In genomic region chr7:80296462-80296861, GRCm38 (mm10) we compare ENCODE assay signal across 11 mouse cellular contexts. TPM values are rescaled to one million over a fixed set of nuclear protein-coding genes. Genes with fewer than 3 reads are reported as not detected.
DNase-seq lines count a peak whose midpoint lies in the region; ATAC-seq and TF ChIP-seq lines count a peak whose summit lies in the region.
"Had no signal": no experiment of that assay in that cellular context is flagged by ENCODE, and none has a peak within 500 bp of the region (broad histone marks: within the 10 kb centered on the region; RNA-seq: fewer than 3 reads in every experiment).

No protein-coding gene starts in this region.

- H3K4me2 ChIP-seq in forebrain, embryonic 14.5 days (ENCODE audit: low read length) = no peak overlapping the region
- peak overlapping the region; percentile 71; the same call in 1 of the 2 replicates for H3K4me2 ChIP-seq in kidney, embryonic 16.5 days (replicated peaks; ENCODE audit: low read depth, low read length)
- peak overlapping the region; percentile 72 for H3K4me2 ChIP-seq in embryonic facial prominence, embryonic 13.5 days
- peak overlapping the region; percentile 90 for H3K4me2 ChIP-seq in liver, embryonic 14.5 days (ENCODE audit: low read depth)

- H3K9me3 ChIP-seq in forebrain, embryonic 10.5 days = no peaks in the 10 kb centered on the region
- no peaks in the 10 kb centered on the region for H3K9me3 ChIP-seq in forebrain, embryonic 14.5 days (replicated peaks; ENCODE audit: control insufficient read depth, low read length)
- no peaks in the 10 kb centered on the region for H3K9me3 ChIP-seq in kidney, embryonic 16.5 days (ENCODE audit: low read length)
- H3K9me3 ChIP-seq in embryonic facial prominence, embryonic 13.5 days = no peaks in the 10 kb centered on the region
- H3K9me3 ChIP-seq in liver, embryonic 14.5 days (ENCODE audit: control insufficient read depth, low read length) = no peaks in the 10 kb centered on the region

- H3K27me3 ChIP-seq in forebrain, embryonic 10.5 days (ENCODE audit: poor library complexity, severe bottlenecking) = no peaks in the 10 kb centered on the region
- no peaks in the 10 kb centered on the region for H3K27me3 ChIP-seq in forebrain, embryonic 14.5 days (replicated peaks; ENCODE audit: control insufficient read depth, insufficient read depth, low read length)
- no peaks in the 10 kb centered on the region for H3K27me3 ChIP-seq in kidney, embryonic 16.5 days (ENCODE audit: insufficient read depth, low read length)
- no peaks in the 10 kb centered on the region for H3K27me3 ChIP-seq in embryonic facial prominence, embryonic 13.5 days
- H3K27me3 ChIP-seq in liver, embryonic 14.5 days (ENCODE audit: control insufficient read depth, insufficient read depth, low read length) = no peaks in the 10 kb centered on the region

- no peak overlapping the region for H3K9ac ChIP-seq in forebrain, embryonic 14.5 days (ENCODE audit: low read length)
- H3K9ac ChIP-seq in kidney, embryonic 16.5 days (replicated peaks; ENCODE audit: low read length) = peak overlapping the region; percentile 16; the same call in 1 of the 2 replicates
- H3K9ac ChIP-seq in embryonic facial prominence, embryonic 13.5 days = 0 out of 2 replicates have a peak overlapping the region, but pooled peaks have one; percentile 11
- no peak overlapping the region; the same call in 1 of the 2 replicates for H3K9ac ChIP-seq in liver, embryonic 14.5 days (replicated peaks)

- peak overlapping the region; percentile 90 for H3K4me3 ChIP-seq in forebrain, embryonic 10.5 days
- H3K4me3 ChIP-seq in forebrain, embryonic 14.5 days (ENCODE audit: low read depth, low read length) = no peak overlapping the region
- no peak overlapping the region; the same call in 1 of the 2 replicates for H3K4me3 ChIP-seq in kidney, embryonic 16.5 days (ENCODE audit: low read length)
- no peak overlapping the region for H3K4me3 ChIP-seq in embryonic facial prominence, embryonic 13.5 days
- peak overlapping the region; percentile 39 to 98; a peak in 3 of 4 replicates for H3K4me3 ChIP-seq in liver, embryonic 14.5 days (ENCODE audit: insufficient read depth in 1 of 2, low read depth in 2 of 2, low read length in 2 of 2)

- WGBS in forebrain, embryonic 10.5 days = 95% methylated on average over 6 of the region's 6 CpGs
- 87% methylated on average over 6 of the region's 6 CpGs for WGBS in forebrain, embryonic 14.5 days
- WGBS in kidney, embryonic 16.5 days = 88% methylated on average over 6 of the region's 6 CpGs
- WGBS in embryonic facial prominence, embryonic 13.5 days = 91% methylated on average over 6 of the region's 6 CpGs
- 84% methylated on average over 6 of the region's 6 CpGs for WGBS in liver, embryonic 14.5 days (ENCODE audit: insufficient replicate concordance)

- TF ChIP-seq CTCF in liver, embryonic 14.5 days (IDR thresholded peaks at IDR 0.05; ENCODE audit: low read depth) = no peak

- peaks cover 59% of the 10 kb centered on the region for H3K36me3 ChIP-seq in forebrain, embryonic 10.5 days (replicated peaks)
- peaks cover 14% of the 10 kb centered on the region for H3K36me3 ChIP-seq in forebrain, embryonic 14.5 days (ENCODE audit: control insufficient read depth, insufficient read depth, low read length)
- H3K36me3 ChIP-seq in kidney, embryonic 16.5 days (ENCODE audit: insufficient read depth, low read length) = peaks cover 21% of the 10 kb centered on the region
- H3K36me3 ChIP-seq in embryonic facial prominence, embryonic 13.5 days = peaks cover 23% of the 10 kb centered on the region
- H3K36me3 ChIP-seq in liver, embryonic 14.5 days (replicated peaks; ENCODE audit: control insufficient read depth, insufficient read depth, low read depth) = peaks cover 47% of the 10 kb centered on the region

- no peak overlapping the region for H3K27ac ChIP-seq in forebrain, embryonic 10.5 days
- H3K27ac ChIP-seq in forebrain, embryonic 14.5 days (ENCODE audit: low read depth, low read length) = no peak overlapping the region
- no peak overlapping the region for H3K27ac ChIP-seq in kidney, embryonic 16.5 days (ENCODE audit: low read length)
- H3K27ac ChIP-seq in embryonic facial prominence, embryonic 13.5 days = no peak overlapping the region
- H3K27ac ChIP-seq in liver, embryonic 14.5 days = no peak overlapping the region

- DNase-seq in forebrain, embryonic 10.5 days (ENCODE audit: extremely low spot score, low spot score) = no peak
- DNase-seq in forebrain, embryonic 14.5 days (ENCODE audit: low spot score) = no peak
- no peak for DNase-seq in kidney, adult 18-20 months
- no peak for DNase-seq in liver, embryonic 14.5 days (ENCODE audit: low read depth in 3 of 3, low spot score in 3 of 3)
- DNase-seq in cerebellum, adult 11-12 months = no peak
- DNase-seq in left cerebral cortex, adult 9 months (ENCODE audit: low spot score in 2 of 2) = no peak
- DNase-seq: adrenal gland, adult 8-10 months; cerebellum, adult 11 months; kidney, postnatal 10 days had no signal

- no peak for ATAC-seq in forebrain, embryonic 14.5 days
- no peak for ATAC-seq in kidney, embryonic 16.5 days (ENCODE audit: low FRiP score, low TSS enrichment)
- no peak for ATAC-seq in embryonic facial prominence, embryonic 13.5 days (ENCODE audit: insufficient number of reproducible peaks, insufficient read depth, low FRiP score, low TSS enrichment, low read depth)
- no peak for ATAC-seq in liver, embryonic 14.5 days (ENCODE audit: insufficient read depth)

- peaks cover 39% of the 10 kb centered on the region for H3K4me1 ChIP-seq in forebrain, embryonic 10.5 days
- H3K4me1 ChIP-seq in forebrain, embryonic 14.5 days (ENCODE audit: control insufficient read depth, insufficient read depth, low read length) = 0 out of 2 replicates have a peak, but pooled peaks cover 5% of the 10 kb centered on the region
- peaks cover 28% of the 10 kb centered on the region for H3K4me1 ChIP-seq in kidney, embryonic 16.5 days (ENCODE audit: insufficient read depth, low read length)
- peaks cover 23% of the 10 kb centered on the region for H3K4me1 ChIP-seq in embryonic facial prominence, embryonic 13.5 days
- peaks cover 20 to 25% of the 10 kb centered on the region in 2 experiments for H3K4me1 ChIP-seq in liver, embryonic 14.5 days (replicated peaks; ENCODE audit: control insufficient read depth in 2 of 2, insufficient read depth in 2 of 2, low read length in 1 of 2)

- TF ChIP-seq EP300 in liver, embryonic 14.5 days (IDR thresholded peaks at IDR 0.05; ENCODE audit: low read depth) = no peak

RNA-seq across cellular contexts. Expression of gene Prc1, which starts 2.2 kb away (rescaled TPM):
- polyA plus RNA-seq in forebrain, embryonic 10.5 days (2016; fragmentation: Nextera tagmentation; extraction: Ambion mirVana) = 242 and 249 TPM in 2 replicates
- 102 and 125 TPM in 2 replicates for polyA plus RNA-seq in forebrain, embryonic 14.5 days (2014; fragmentation: Nextera tagmentation; extraction: Ambion mirVana)
- 146 and 151 TPM in 2 replicates for polyA plus RNA-seq in kidney, embryonic 16.5 days (2015; fragmentation: Nextera tagmentation; extraction: Ambion mirVana)
- polyA plus RNA-seq in embryonic facial prominence, embryonic 13.5 days (2015; fragmentation: Nextera tagmentation; extraction: Ambion mirVana) = 121 and 130 TPM in 2 replicates
- polyA plus RNA-seq in liver, embryonic 14.5 days (2012; rRNA removed) = 61.6 and 76.5 TPM in 2 replicates
- polyA plus RNA-seq in liver, embryonic 14.5 days (2014; fragmentation: Nextera tagmentation; extraction: Ambion mirVana) = 131 TPM in 2 replicates

RNA-seq across cellular contexts. Expression of gene Vps33b, which starts 27.0 kb away (rescaled TPM):
- 17.3 and 18.5 TPM in 2 replicates for polyA plus RNA-seq in forebrain, embryonic 10.5 days (2016; fragmentation: Nextera tagmentation; extraction: Ambion mirVana)
- 6.1 and 10.9 TPM in 2 replicates for polyA plus RNA-seq in forebrain, embryonic 14.5 days (2014; fragmentation: Nextera tagmentation; extraction: Ambion mirVana)
- 11.4 and 17.0 TPM in 2 replicates for polyA plus RNA-seq in kidney, embryonic 16.5 days (2015; fragmentation: Nextera tagmentation; extraction: Ambion mirVana)
- polyA plus RNA-seq in embryonic facial prominence, embryonic 13.5 days (2015; fragmentation: Nextera tagmentation; extraction: Ambion mirVana) = 13.8 and 16.2 TPM in 2 replicates
- polyA plus RNA-seq in liver, embryonic 14.5 days (2012; rRNA removed) = 5.3 and 6.7 TPM in 2 replicates
- polyA plus RNA-seq in liver, embryonic 14.5 days (2014; fragmentation: Nextera tagmentation; extraction: Ambion mirVana) = 3.6 and 4.2 TPM in 2 replicates

RNA-seq across cellular contexts. Expression of gene Rccd1, which starts 27.8 kb away (rescaled TPM):
- 12.3 and 14.1 TPM in 2 replicates for polyA plus RNA-seq in forebrain, embryonic 10.5 days (2016; fragmentation: Nextera tagmentation; extraction: Ambion mirVana)
- polyA plus RNA-seq in forebrain, embryonic 14.5 days (2014; fragmentation: Nextera tagmentation; extraction: Ambion mirVana) = 7.0 and 11.4 TPM in 2 replicates
- 7.8 and 11.6 TPM in 2 replicates for polyA plus RNA-seq in kidney, embryonic 16.5 days (2015; fragmentation: Nextera tagmentation; extraction: Ambion mirVana)
- polyA plus RNA-seq in embryonic facial prominence, embryonic 13.5 days (2015; fragmentation: Nextera tagmentation; extraction: Ambion mirVana) = 15.6 and 17.2 TPM in 2 replicates
- polyA plus RNA-seq in liver, embryonic 14.5 days (2012; rRNA removed) = 4.4 and 6.6 TPM in 2 replicates
- polyA plus RNA-seq in liver, embryonic 14.5 days (2014; fragmentation: Nextera tagmentation; extraction: Ambion mirVana) = 1.6 and 2.8 TPM in 2 replicates

RNA-seq across cellular contexts. Expression of gene Ngrn, which starts 35.4 kb away (rescaled TPM):
- polyA plus RNA-seq in forebrain, embryonic 10.5 days (2016; fragmentation: Nextera tagmentation; extraction: Ambion mirVana) = 43.0 and 44.9 TPM in 2 replicates
- 71.2 and 71.8 TPM in 2 replicates for polyA plus RNA-seq in forebrain, embryonic 14.5 days (2014; fragmentation: Nextera tagmentation; extraction: Ambion mirVana)
- 51.7 and 51.9 TPM in 2 replicates for polyA plus RNA-seq in kidney, embryonic 16.5 days (2015; fragmentation: Nextera tagmentation; extraction: Ambion mirVana)
- polyA plus RNA-seq in embryonic facial prominence, embryonic 13.5 days (2015; fragmentation: Nextera tagmentation; extraction: Ambion mirVana) = 52.2 and 52.5 TPM in 2 replicates
- polyA plus RNA-seq in liver, embryonic 14.5 days (2012; rRNA removed) = 14.2 and 21.4 TPM in 2 replicates
- polyA plus RNA-seq in liver, embryonic 14.5 days (2014; fragmentation: Nextera tagmentation; extraction: Ambion mirVana) = 26.7 and 28.3 TPM in 2 replicates

RNA-seq across cellular contexts. Expression of gene Unc45a, which starts 44.3 kb away (rescaled TPM):
- 42.0 and 44.0 TPM in 2 replicates for polyA plus RNA-seq in forebrain, embryonic 10.5 days (2016; fragmentation: Nextera tagmentation; extraction: Ambion mirVana)
- 29.6 and 36.4 TPM in 2 replicates for polyA plus RNA-seq in forebrain, embryonic 14.5 days (2014; fragmentation: Nextera tagmentation; extraction: Ambion mirVana)
- polyA plus RNA-seq in kidney, embryonic 16.5 days (2015; fragmentation: Nextera tagmentation; extraction: Ambion mirVana) = 46.5 and 48.2 TPM in 2 replicates
- 49.0 and 53.1 TPM in 2 replicates for polyA plus RNA-seq in embryonic facial prominence, embryonic 13.5 days (2015; fragmentation: Nextera tagmentation; extraction: Ambion mirVana)
- 3.8 and 7.1 TPM in 2 replicates for polyA plus RNA-seq in liver, embryonic 14.5 days (2012; rRNA removed)
- 5.6 and 7.3 TPM in 2 replicates for polyA plus RNA-seq in liver, embryonic 14.5 days (2014; fragmentation: Nextera tagmentation; extraction: Ambion mirVana)

Comparison
In these comparisons a context has a peak if more than half of its experiments do, and no peak if none do; other contexts are left out.
1. H3K4me3 ChIP-seq: peak in forebrain, embryonic 10.5 days (single experiment) and liver, embryonic 14.5 days (2 of 2); none in forebrain, embryonic 14.5 days (single experiment), kidney, embryonic 16.5 days (single experiment) and embryonic facial prominence, embryonic 13.5 days (single experiment).
2. H3K9ac ChIP-seq: peak in kidney, embryonic 16.5 days (single experiment) and embryonic facial prominence, embryonic 13.5 days (single experiment); none in forebrain, embryonic 14.5 days (single experiment) and liver, embryonic 14.5 days (single experiment).